Mouse (Mus musculus): ENCODE data around the gene Tnr. TPM values are rescaled to one million over a fixed set of nuclear protein-coding genes. Genes with fewer than 3 reads are reported as not detected.

Tnr gene
- 0.05 TPM for polyA plus RNA-seq (2017; shearing (Covaris generic))

GRCm38 (mm10) chr1:159523578-159523977 lies at the start of gene Tnr:
Gene Tnr, plus strand, starts transcription at chr1:159523769.

